Mouse (Mus musculus): Measurements from ENCODE around the gene Zfp867. TPM values are rescaled to one million over a fixed set of nuclear protein-coding genes. Genes with fewer than 3 reads are reported as not detected.

Zfp867 gene
- polyA plus RNA-seq, 1 experiment: 1.3 TPM

DNA sequence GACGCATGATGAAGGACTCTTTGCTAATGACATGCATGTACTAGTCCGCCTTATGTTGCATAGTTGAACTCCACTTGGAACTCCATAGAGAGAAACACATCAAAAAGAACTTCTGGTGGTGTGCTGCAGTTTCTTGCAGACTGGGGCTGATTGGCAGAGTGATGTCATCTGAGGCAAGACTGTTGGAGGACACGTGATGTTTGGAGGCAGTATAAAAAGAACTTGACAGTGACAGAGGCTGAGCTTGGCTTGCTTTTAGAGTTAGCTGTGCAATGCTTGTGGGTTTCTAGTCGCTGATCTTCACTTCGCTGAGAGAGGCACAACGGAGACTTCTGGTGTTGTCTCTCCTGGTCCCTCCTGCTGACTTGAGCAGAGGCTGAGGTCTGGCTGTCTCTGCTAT, 5.0 kb upstream of the Zfp867 start:
- Histone ChIP-seq H3K79me2 (ENCODE audit: control insufficient read depth, insufficient read depth) (no peaks in the 10 kb centered on the region), H3K27me3 (ENCODE audit: control insufficient read depth, insufficient read depth, insufficient read length) (no peaks in the 10 kb centered on the region), H3K4me3 (no peak overlapping the region), H3ac (ENCODE audit: control insufficient read depth, insufficient read length) (no peak overlapping the region), H3K36me3 (ENCODE audit: control insufficient read depth, insufficient read depth) (no peaks in the 10 kb centered on the region), H3K4me2 (ENCODE audit: low read depth) (no peak overlapping the region)
- TF ChIP-seq MYOD1 (IDR thresholded peaks at IDR 0.05; ENCODE audit: control insufficient read depth in 1 of 3, insufficient read length in 2 of 3, low read depth in 2 of 3) (no peak), MYOG (IDR thresholded peaks at IDR 0.05; ENCODE audit: control insufficient read depth in 1 of 3, insufficient read depth in 1 of 3, insufficient read length in 2 of 3, low read depth in 2 of 3) (no peak), REST (IDR thresholded peaks at IDR 0.05; ENCODE audit: insufficient read depth, insufficient read length) (no peak), USF1 (IDR thresholded peaks at IDR 0.05; ENCODE audit: low read depth) (peak; percentile 32), E2F4 (IDR thresholded peaks at IDR 0.05; ENCODE audit: insufficient read depth) (no peak)

DNA sequence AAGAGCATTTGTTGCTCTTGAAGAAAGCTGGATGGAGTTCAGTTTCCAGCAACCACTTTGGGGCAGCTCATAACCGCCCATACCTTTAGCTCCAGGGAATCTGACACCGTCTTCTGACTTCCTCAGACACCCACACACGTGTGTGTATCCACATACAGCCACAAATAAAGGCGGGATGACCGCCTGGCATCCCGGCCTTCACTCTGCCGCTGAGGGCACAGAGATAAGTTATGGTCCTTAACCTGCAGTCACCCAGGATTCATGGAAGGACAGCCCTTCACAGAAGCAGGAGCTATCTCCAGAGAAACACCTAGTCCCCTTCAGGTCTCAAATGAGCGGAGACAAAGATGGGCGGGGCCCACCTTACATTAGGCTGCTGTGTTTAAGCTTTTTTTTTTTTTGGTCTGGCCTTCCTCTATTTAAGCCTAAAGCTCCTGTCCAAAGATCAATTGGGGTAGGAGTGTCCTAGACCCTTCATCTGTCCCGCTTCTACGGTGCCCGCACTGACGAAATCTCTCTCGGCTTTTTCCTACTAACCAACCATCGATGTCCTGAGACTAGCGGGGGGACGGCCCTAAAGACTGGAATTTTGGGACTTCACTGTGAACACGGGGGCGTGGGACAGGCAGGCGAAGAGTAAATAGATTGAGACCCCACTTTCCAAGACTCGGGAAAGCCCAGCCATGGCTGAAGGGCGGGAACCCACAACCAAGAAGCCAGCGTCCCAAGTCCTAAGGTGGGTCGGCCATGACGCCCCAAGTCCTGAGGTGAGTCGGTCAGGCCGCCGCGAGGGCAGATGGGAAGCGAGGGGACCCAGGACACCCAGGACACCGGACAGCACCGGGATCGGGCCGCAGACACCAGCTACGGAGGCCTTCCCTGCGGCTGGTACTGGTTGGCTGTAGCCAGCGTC, 605 bp downstream of the Zfp867 start:
- Histone ChIP-seq H3K4me3 (peak overlapping the region; percentile 65), H3ac (ENCODE audit: control insufficient read depth, insufficient read length) (peak overlapping the region; percentile 29), H3K4me2 (ENCODE audit: low read depth) (peak overlapping the region; percentile 95), H3K79me2 (ENCODE audit: control insufficient read depth, insufficient read depth) (peaks cover 11% of the 10 kb centered on the region), H3K27me3 (ENCODE audit: control insufficient read depth, insufficient read depth, insufficient read length) (no peaks in the 10 kb centered on the region), H3K36me3 (ENCODE audit: control insufficient read depth, insufficient read depth) (no peaks in the 10 kb centered on the region)
- TF ChIP-seq MAX (IDR thresholded peaks at IDR 0.05; ENCODE audit: low read depth) (no peak), TCF3 (IDR thresholded peaks at IDR 0.05; ENCODE audit: insufficient read length, low read depth) (no peak), CEBPB (IDR thresholded peaks at IDR 0.05; ENCODE audit: insufficient read depth, poor library complexity, severe bottlenecking) (no peak), POLR2AphosphoS2 (IDR thresholded peaks at IDR 0.05; ENCODE audit: insufficient read length, low read depth) (no peak), USF1 (IDR thresholded peaks at IDR 0.05; ENCODE audit: low read depth) (no peak), SRF (IDR thresholded peaks at IDR 0.05; ENCODE audit: control insufficient read depth, insufficient read length, low read depth) (no peak), REST (IDR thresholded peaks at IDR 0.05; ENCODE audit: insufficient read depth, insufficient read length) (no peak), MYOG (IDR thresholded peaks at IDR 0.05; ENCODE audit: control insufficient read depth in 1 of 3, insufficient read depth in 1 of 3, insufficient read length in 2 of 3, low read depth in 2 of 3) (no peak), E2F4 (IDR thresholded peaks at IDR 0.05; ENCODE audit: insufficient read depth) (no peak), POLR2A (IDR thresholded peaks at IDR 0.05; ENCODE audit: insufficient read length, low read depth) (no peak), TCF12 (IDR thresholded peaks at IDR 0.05; ENCODE audit: insufficient read depth, poor library complexity, severe bottlenecking) (no peak), MYOD1 (IDR thresholded peaks at IDR 0.05; ENCODE audit: control insufficient read depth in 1 of 3, insufficient read length in 2 of 3, low read depth in 2 of 3) (no peak)

DNA sequence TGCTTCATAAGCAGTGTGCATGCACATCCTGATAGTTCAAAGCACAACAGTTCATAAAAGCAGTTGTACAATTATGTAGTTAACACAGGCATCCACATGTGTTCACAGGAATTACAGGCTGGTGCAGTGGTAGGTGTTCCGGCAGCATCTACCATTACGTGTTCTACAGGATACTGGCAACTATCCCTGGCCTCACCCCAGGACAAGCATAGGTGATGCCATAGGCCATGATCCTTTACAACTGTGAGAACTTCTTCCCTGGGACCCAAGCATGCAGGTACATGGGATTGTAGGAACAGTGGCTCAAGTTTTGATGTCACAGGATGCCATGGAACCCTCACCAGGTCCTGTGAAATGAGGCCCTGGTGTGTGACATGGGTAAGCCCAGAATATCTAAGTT, 11.8 kb downstream of the Zfp867 start:
- no peak for TF ChIP-seq SRF (IDR thresholded peaks at IDR 0.05; ENCODE audit: control insufficient read depth, insufficient read length, low read depth)
- no peak for TF ChIP-seq USF1 (IDR thresholded peaks at IDR 0.05; ENCODE audit: low read depth)
- no peak for TF ChIP-seq REST (IDR thresholded peaks at IDR 0.05; ENCODE audit: insufficient read depth, insufficient read length)
- no peak for TF ChIP-seq TCF12 (IDR thresholded peaks at IDR 0.05; ENCODE audit: insufficient read depth, poor library complexity, severe bottlenecking)
- no peak for TF ChIP-seq MAX (IDR thresholded peaks at IDR 0.05; ENCODE audit: low read depth)
- no peak for TF ChIP-seq MYOG (IDR thresholded peaks at IDR 0.05; ENCODE audit: control insufficient read depth in 1 of 3, insufficient read depth in 1 of 3, insufficient read length in 2 of 3, low read depth in 2 of 3)
- Histone ChIP-seq H3K4me2 (ENCODE audit: low read depth) (no peak overlapping the region), H3K36me3 (ENCODE audit: control insufficient read depth, insufficient read depth) (peaks cover 33% of the 10 kb centered on the region), H3K27me3 (ENCODE audit: control insufficient read depth, insufficient read depth, insufficient read length) (no peaks in the 10 kb centered on the region), H3K4me3 (no peak overlapping the region), H3ac (ENCODE audit: control insufficient read depth, insufficient read length) (no peak overlapping the region), H3K79me2 (ENCODE audit: control insufficient read depth, insufficient read depth) (peaks cover 4% of the 10 kb centered on the region)

DNA sequence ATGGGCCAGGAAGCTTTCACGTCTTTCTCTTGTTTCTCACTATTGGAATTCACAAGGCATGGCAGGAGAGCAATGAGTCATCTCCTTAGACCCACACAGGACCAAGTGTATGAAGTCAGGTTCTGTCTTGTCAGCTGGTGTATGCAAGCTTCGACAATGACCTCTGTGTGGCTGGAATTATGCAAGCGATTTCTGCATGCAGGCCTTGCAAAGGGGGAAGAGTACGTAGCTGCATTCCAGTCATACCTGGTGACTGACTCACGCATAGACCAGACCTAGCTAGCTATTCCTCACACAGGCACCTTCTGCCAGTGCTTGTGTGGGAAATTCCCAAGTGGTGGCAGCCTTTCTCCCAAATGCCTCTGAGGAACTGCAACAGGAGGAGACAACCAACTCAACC, 13.3 kb downstream of the Zfp867 start:
- Histone ChIP-seq H3K36me3 (ENCODE audit: control insufficient read depth, insufficient read depth) (peaks cover 34% of the 10 kb centered on the region), H3K79me2 (ENCODE audit: control insufficient read depth, insufficient read depth) (no peaks in the 10 kb centered on the region), H3K4me3 (no peak overlapping the region), H3K4me2 (ENCODE audit: low read depth) (peak overlapping the region; percentile 35), H3ac (ENCODE audit: control insufficient read depth, insufficient read length) (no peak overlapping the region), H3K27me3 (ENCODE audit: control insufficient read depth, insufficient read depth, insufficient read length) (no peaks in the 10 kb centered on the region)
- TF ChIP-seq POLR2AphosphoS2 (IDR thresholded peaks at IDR 0.05; ENCODE audit: insufficient read length, low read depth): peak; percentile 20
- TF ChIP-seq MYOD1 (IDR thresholded peaks at IDR 0.05; ENCODE audit: control insufficient read depth in 1 of 3, insufficient read length in 2 of 3, low read depth in 2 of 3): peak in 1 of 3 experiments; percentile 38
- peak; percentile 73 for TF ChIP-seq CEBPB (IDR thresholded peaks at IDR 0.05; ENCODE audit: insufficient read depth, poor library complexity, severe bottlenecking)
- TF ChIP-seq TCF12 (IDR thresholded peaks at IDR 0.05; ENCODE audit: insufficient read depth, poor library complexity, severe bottlenecking): peak; percentile 4
- TF ChIP-seq USF1 (IDR thresholded peaks at IDR 0.05; ENCODE audit: low read depth): peak; percentile 2
- no peak for TF ChIP-seq E2F4 (IDR thresholded peaks at IDR 0.05; ENCODE audit: insufficient read depth)
- no peak for TF ChIP-seq REST (IDR thresholded peaks at IDR 0.05; ENCODE audit: insufficient read depth, insufficient read length)
- TF ChIP-seq MYOG (IDR thresholded peaks at IDR 0.05; ENCODE audit: control insufficient read depth in 1 of 3, insufficient read depth in 1 of 3, insufficient read length in 2 of 3, low read depth in 2 of 3): peak in 1 of 3 experiments; percentile 69
- TF ChIP-seq SRF (IDR thresholded peaks at IDR 0.05; ENCODE audit: control insufficient read depth, insufficient read length, low read depth): no peak

DNA sequence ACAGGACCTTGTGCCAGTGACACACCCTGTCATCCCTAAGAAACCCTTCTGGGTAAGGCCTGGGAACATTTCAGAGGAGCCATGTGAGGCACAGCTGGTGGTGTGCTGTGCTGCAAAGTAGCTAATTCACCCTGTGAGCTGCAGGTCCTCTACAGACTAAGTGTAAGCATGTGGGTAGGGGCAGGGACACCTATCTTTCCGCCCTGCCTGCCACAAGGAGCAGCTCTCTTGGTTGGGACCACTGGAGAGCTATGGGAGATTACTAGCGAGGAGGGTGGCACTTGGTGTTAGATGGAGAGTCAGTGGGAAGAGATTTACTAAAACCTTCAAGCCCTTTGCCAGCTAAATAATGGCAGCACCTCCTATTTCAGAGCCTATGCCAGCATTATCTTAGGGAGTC, 15.4 kb downstream of the Zfp867 start:
- H3K4me2 ChIP-seq (ENCODE audit: low read depth): no peak overlapping the region
- TF ChIP-seq TCF12 (IDR thresholded peaks at IDR 0.05; ENCODE audit: insufficient read depth, poor library complexity, severe bottlenecking) (no peak), E2F4 (IDR thresholded peaks at IDR 0.05; ENCODE audit: insufficient read depth) (no peak), POLR2A (IDR thresholded peaks at IDR 0.05; ENCODE audit: insufficient read length, low read depth) (no peak), MYOG (IDR thresholded peaks at IDR 0.05; ENCODE audit: control insufficient read depth in 1 of 3, insufficient read depth in 1 of 3, insufficient read length in 2 of 3, low read depth in 2 of 3) (no peak), TCF3 (IDR thresholded peaks at IDR 0.05; ENCODE audit: insufficient read length, low read depth) (no peak)
- no peak overlapping the region for H3K4me3 ChIP-seq
- H3K79me2 ChIP-seq (ENCODE audit: control insufficient read depth, insufficient read depth): no peaks in the 10 kb centered on the region
- no peaks in the 10 kb centered on the region for H3K27me3 ChIP-seq (ENCODE audit: control insufficient read depth, insufficient read depth, insufficient read length)
- peaks cover 18% of the 10 kb centered on the region for H3K36me3 ChIP-seq (ENCODE audit: control insufficient read depth, insufficient read depth)
- H3ac ChIP-seq (ENCODE audit: control insufficient read depth, insufficient read length): no peak overlapping the region
